Mouse (Mus musculus): ENCODE measurements around the gene Gm17728. TPM values are rescaled to one million over a fixed set of nuclear protein-coding genes. Genes with fewer than 3 reads are reported as not detected.

Gm17728 gene
- not detected for polyA plus RNA-seq (2017; shearing (Covaris generic))

DNA sequence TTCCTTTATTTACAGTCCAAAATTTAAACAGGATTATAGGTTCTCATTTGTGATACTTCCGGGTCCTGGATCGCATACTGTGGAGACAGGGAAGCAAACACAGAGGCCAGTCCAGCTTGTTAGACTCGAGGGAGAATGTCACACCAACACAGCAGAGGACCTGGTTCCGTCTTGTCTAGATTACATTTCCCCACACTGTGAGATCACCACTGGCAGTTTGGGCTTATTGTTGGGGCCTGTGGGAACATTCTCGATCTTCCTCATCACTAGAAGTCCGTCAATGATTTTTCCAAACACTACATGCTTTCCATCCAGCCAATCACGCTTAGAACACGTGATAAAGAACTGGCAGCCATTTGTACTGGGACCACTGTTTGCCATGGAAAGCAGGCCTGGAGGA is at the start of gene Gm17728:
Gm17728 (plus strand) TSS at position 301 of the 400 bp plus-strand sequence.

Other genes starting within 250 kb of the Gm17728 start
- gene Pabpc6, start 247.7 kb downstream of the Gm17728 start, polyA plus RNA-seq (2017; shearing (Covaris generic)), result not detected